Mouse (Mus musculus) spleen, adult 2 months (tissue): ENCODE data around the gene Timm8a2.

Experiments used
- CTCF ChIP-seq: fragments of 200-500 bp; IDR thresholded peaks from 2 replicates; pipeline ENCODE4 v1.5.1; 2011; ENCODE audit warnings: mild to moderate bottlenecking, inconsistent platforms; ENCODE audit not compliant: insufficient read depth, insufficient read length, insufficient replicate concordance; ENCODE audit errors: extremely low read depth
- POLR2A ChIP-seq: fragments of 200-500 bp; IDR thresholded peaks from 2 replicates; pipeline ENCODE4 v1.6.1; 2011; ENCODE audit warnings: low read depth, low read length, inconsistent platforms

DNA sequence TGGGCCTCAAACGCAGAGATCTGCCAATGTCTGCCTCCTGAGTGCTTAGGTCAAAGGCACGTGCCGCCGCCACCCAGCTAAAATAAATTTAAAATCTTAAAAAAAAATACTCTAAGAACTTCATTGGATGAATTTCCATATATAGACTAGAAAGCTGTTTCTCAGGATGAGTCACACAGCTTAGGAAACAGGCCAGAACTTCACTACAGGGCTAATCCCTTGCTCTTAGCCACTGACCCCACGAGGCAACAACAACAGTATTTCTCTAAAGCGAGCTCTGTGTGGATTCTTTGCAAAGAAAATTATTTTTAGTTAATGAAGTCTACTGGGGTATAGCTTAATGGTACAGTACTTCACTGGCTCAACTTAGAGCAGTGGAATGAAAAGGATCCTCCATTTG is 26.9 kb downstream of the Timm8a2 start:
- no peak for TF ChIP-seq POLR2A
- no peak for TF ChIP-seq CTCF
